Mouse (Mus musculus): ENCODE results near the gene Pla2g1b.

Gene Pla2g1b

DNA sequence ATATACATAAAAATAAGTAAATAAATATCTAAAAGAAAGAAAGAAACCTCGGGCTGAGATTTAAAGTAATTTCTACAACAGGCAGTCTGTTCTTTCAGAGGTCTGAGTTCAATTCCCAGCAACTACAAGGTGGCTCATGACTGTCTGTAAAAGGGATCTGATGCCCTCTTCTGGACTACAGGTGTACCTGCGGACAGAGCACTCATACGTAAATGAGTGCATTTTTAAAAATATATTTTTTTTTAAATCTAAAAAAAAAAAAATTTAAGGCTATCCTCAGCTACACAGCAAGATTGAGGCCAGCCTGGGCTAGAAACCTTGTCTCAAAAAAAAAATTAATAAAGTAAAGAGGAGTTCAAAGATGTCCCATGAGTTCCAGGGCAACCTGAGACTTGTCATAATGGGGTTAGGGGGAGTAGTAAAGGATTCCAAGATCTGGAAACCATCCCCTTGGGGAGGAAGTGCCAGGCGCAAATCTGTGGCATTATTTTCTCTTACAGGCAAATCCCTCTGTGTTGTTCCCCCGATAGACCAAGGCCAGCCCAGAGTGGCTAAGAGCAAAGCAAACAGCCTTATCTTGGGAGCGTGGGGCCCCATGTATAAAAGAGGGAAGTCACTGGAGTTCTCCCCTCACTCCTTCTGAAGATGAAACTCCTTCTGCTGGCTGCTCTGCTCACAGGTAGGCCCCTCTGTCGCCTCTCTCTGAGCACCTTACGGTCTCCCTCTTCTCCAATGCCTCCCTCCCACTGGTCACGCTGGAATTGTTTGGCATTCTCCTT is at the start of gene Pla2g1b:
TSS of gene Pla2g1b (plus strand) at position 621 of the 779 bp plus-strand sequence.
- ATAC-seq (ENCODE audit: insufficient number of reproducible peaks, low FRiP score, low TSS enrichment), result no peak

DNA sequence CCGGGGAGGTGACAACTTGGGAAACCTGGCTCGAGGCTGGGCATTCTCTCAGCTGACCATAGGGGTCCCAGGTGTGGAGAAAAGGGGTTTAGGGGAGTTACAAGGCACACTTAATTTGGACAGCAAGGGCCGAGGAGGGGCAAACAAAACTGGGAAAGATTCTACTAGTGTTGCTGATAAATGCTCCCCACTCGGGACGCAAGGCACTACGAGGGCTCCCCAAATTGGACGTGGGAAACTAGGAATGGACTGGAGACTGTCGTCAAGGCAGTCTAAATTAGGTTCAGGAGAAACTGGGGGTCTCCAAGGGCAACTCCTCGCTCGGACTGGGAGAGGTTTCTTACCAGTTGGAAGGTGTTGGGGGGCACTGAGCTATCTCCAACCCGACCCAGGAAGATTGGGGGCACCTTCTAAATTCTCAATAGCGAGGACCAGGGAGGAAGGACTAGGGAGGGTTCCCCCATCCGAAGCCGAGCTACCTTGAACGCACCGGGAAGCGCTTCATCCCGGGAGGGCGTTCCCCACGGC is 37.2 kb upstream of the Pla2g1b start:
- no peak for ATAC-seq (ENCODE audit: insufficient number of reproducible peaks, low FRiP score, low TSS enrichment)

DNA sequence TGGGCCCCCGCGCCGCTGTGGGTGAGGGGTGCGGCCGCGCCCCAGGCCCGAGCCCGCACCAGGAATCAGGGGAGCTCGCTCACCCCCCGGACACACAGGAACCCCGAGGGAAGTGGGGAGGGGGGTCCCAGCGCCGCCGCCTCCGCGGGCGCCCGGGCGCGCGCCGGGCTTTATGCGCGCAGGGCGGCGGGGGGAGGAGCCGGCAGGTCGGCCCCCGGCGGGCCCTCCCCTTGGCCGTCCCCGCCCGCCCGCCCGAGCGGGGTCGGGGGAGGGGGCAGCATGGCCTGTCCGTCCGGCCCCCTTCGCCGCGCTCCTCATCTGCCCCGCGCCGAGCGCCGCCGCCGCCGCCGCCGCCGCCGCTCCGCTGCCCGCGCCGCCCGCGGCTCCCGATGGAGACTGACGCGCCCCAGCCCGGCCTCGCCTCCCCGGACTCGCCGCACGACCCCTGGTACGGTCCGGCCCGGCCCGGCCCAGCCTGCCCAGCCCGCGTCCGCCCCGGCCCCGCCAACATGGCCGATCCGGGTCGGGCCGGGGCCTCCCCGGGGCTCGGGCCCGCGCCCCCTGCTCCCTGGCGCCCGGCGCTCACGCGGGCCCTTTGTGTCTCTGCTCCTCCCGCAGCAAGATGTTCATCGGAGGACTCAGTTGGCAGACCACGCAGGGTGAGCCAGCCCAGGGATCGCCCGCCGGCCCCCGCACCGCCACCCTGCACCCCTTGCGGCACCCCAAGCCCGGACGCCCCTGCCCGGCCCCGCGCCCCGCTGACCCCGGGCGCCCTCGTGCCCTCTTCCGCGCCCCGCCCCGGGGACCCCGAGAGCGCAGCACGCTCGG is 36.5 kb upstream of the Pla2g1b start, which contains the start of gene Msi1:
TSS of gene Msi1 (plus strand) at position 241 of the 828 bp plus-strand sequence.
- ATAC-seq (ENCODE audit: insufficient number of reproducible peaks, low FRiP score, low TSS enrichment), result no peak

DNA sequence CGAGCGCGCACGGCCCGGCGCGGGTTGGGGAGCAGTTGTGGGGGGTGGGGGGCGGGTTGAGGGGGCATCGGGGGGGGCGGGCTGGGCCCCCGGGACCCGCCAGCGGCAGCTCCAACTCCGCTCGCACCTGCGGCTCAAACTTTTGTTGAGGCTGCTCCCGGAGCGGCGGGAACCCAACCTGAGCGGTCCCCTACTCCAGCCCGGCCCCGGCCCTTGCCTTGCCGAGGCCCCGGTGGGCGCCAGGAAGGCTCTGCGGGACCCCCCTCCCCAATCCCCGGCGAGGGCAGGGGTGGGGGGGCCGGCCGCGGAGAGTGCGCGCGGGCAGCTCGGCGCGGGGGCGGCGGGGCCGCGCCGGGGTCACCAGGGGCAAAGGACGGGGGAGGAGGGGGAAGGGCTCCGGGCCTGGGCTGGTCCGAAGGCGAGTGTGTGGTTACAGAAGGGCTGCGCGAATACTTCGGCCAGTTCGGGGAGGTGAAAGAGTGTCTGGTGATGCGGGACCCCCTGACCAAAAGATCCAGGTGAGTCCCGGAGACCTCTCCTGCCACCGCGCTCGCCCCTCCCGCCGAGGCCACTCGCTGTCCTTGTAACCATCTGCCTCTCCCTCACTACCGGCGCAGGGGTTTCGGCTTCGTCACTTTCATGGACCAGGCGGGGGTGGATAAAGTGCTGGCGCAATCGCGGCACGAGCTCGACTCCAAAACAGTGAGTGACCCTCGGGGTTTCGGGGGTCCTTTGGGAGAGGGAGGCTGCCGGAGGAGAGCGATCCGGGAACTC is 35.7 kb upstream of the Pla2g1b start:
- no peak for ATAC-seq (ENCODE audit: insufficient number of reproducible peaks, low FRiP score, low TSS enrichment)

DNA sequence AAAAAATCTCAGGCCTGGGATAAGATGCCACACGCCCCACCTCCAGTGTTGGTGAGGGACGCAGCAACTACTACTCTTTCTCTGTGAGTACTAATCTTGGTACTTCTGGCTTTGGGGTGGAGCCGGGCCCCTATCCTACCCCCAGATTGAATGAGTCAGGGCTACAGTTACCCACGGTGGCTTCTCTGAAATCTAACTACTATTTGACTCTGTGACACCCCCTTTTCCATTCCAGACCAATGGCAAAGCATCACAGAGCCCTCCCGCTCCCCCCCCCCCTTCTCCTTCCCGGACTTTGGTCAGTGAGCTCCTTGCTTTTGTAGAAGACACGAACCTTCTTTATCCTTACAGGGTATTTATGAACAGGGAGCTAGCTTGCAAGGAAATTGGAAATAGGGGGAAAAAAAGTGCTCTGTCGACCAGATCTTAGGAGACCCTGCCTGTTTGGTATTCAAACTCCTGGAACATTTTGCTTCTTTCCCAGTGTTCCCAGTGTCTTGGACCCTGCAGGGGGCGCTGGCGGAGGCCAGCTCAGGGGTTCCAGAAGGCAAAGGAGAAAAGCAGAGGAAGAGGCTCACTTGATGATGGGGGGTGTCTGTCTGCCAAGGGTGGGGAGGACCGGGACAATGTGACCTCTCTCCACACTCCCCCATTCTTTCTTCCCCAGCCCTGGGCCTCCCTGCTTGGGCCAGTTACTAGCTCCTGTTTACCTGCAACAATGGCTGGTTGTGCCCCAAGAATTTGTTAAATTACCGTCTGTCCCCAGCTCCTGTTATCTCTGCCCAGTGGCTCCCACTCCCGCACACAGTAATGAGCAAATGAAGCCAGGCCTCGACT is 34.8 kb upstream of the Pla2g1b start:
- ATAC-seq (ENCODE audit: insufficient number of reproducible peaks, low FRiP score, low TSS enrichment), result no peak

DNA sequence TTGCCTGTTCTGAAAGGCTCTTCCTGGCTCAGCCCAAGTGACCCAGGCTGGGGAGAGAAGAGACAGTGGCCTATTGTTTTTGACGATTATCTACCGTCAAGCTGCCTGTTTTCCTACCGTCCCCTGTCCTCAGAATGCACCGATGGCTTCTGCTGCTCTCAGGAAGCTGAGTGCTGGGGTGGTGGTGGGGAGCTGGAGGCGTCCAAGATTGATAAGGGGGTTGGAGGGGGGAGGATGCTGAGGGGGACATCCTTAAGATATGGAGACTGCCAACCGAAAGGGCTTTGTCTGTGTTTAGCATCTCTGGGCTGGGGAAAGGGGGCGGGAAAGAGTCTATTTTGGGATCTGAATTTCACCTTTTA is 34.2 kb upstream of the Pla2g1b start:
- ATAC-seq (ENCODE audit: insufficient number of reproducible peaks, low FRiP score, low TSS enrichment), result no peak

DNA sequence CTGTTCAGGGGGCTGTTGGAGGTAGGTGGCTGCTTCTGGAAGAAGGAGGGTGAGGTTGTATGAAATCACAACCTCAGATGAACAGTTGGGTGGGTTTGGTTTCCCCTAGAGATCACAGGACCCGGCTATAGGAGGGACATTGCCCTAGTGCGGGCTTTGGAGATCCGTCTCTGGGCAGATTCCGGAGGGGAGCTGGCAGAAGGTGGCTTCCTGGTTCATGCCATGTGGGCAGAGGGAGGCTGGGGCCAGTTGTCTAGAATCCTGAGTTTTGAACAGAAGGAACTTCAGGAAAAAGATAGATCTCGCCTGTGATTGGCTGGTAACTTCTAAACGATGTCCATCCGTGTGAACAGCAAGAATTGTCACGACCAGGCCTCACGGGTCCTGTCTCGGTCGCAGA is 33.7 kb upstream of the Pla2g1b start:
- no peak for ATAC-seq (ENCODE audit: insufficient number of reproducible peaks, low FRiP score, low TSS enrichment)

DNA sequence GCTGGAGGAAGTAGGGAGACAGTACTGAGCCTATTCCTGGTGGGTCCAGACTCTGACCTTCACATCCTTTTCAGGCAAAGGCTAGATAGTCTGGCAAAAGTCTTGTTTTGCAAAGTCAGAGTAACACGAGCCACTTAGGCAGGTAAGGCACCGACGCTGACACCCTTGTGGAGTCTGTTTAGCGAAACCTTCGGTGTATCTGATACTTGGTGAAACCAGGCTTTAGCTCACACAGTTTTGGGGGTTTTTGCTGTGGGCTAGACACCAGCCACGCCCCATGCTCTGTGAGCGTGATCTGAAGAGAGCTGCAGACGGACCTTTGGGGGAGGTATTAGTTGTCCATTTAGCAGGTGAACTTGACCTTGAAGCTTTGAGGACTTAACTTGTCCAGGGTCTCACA is 32.9 kb upstream of the Pla2g1b start:
- no peak for ATAC-seq (ENCODE audit: insufficient number of reproducible peaks, low FRiP score, low TSS enrichment)

DNA sequence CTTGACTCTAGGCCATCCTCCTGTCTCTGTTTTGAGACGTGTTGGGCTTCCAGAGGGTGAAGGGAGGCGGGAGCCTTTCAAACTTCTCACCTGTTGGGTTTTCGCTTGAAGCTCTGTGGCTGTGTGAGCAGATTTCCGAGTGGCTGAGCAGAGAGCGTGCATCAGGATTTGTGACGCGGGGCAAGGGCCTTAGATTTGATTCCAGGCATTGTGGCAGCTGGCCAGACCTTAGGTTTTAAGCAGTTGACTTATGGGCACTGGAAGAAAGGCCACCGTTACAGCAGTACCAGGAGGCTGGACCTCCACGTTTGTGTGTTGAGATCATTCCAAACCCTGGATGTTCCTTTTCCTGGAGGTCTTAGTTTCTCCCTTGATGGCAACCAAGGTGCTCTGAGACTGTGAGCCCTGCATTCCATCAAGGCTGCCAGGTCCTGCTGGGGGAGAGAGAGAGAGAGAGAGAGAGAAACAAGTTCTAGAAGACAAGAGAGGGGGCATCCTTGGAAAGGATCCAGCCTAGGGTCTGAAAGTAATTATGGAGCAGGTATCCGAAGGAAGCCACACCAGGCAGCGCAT is 31.7 kb upstream of the Pla2g1b start:
- ATAC-seq (ENCODE audit: insufficient number of reproducible peaks, low FRiP score, low TSS enrichment), result no peak

DNA sequence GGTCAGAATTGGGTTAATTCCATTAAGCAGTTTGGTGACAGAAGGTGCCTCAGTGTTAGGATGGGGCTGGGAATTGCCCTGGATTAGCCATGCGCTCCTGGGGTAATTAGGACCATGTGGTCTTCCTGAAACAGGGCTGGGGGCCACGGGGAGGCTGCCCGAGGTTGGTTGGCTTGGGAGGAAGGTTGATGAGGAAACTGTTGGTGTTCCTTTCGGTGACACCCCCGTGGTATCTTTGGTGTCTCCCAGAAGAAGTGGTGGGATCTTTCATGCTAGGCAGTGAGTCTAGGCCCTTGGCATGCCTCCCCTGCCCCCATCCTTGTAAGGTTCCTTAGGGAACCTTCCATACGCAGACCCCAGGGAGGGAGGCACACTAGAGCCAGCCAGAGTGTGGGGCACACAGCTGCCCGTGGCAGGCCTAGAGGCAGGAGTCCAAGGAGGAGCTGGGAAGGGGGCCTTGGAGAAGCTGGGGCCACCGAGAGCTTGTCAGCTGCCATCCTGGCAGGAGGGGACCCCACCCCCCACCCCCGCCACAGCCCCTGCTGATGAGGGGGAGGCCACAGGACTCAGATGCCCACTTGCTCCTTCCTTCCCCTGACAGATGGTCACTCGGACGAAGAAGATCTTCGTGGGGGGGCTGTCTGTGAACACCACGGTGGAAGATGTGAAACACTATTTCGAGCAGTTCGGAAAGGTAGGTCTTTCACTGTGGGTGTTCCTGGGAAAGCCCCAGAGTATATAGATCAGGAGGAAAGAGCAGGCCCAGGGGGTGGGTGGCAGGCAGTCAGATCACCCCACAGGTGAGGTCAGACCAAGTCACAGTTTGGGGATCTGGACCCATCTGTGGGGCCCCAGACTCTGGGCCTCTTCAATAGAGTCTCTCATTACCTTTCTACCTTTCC is 31.0 kb upstream of the Pla2g1b start:
- no peak for ATAC-seq (ENCODE audit: insufficient number of reproducible peaks, low FRiP score, low TSS enrichment)

DNA sequence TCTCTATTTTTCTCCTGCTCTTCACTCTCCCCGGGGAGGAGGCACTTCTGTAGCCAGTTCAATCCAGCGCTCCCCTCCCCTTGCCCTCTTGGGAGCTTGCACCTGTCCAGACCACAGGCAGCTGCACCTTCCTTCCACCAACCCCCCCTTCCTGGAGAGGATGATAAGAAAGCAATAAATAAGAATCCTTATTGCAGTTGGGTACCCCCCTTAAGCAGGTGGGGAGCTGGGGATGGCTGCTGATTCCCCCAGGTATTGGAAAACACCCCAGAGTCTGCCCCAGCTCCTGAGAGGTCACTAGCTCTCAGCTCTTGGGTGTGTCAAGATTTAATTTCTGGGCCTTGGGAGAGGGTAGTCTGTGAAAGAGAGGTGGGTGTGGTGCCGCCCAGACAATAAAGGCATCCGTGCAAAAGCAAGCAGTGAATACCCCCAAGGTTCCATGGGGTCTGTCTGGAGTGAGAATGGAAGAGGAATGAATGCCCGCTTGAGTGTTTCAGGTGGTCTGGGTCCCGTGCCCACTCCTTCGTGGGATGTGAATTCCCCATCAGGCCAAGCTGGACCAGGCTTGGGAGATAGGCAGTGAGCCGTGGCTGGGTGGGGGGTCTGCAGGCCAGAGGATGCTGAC is 30.2 kb upstream of the Pla2g1b start:
- no peak for ATAC-seq (ENCODE audit: insufficient number of reproducible peaks, low FRiP score, low TSS enrichment)

DNA sequence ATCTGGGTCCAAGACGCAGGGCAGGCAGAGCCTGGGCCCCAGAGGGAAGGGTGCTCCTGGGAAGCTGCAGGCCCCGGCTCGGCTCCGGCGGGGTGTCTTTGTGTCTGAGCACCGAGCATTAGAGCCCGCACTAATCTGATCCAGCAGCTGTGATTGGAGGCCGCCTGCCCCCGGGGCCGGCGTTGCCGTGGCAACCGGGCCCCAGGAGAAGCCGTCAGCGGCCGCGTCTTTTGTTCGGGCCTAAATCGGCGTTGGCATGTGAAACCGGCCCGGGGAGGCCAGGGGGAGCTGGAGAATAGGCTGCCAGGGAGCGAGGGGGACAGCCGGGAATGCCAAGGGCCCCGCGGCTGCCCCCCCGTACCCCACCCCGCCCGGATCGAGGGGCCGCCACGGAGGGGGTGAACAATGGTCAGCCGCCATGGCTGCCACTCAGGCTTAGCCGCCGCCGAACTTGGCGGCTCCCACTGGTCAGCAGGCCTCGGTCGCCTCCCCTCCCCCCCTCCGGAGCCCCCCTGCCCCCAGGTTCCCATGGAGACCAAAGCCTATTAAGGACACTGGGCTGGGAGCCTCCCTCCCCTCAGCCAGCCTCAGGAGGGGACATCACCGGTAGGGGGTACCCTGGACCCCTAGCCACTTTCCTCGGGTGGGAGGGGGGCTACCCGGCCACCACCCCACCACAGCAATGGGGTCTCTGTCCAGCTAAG is 29.5 kb upstream of the Pla2g1b start:
- peak; percentile 74 for ATAC-seq (ENCODE audit: insufficient number of reproducible peaks, low FRiP score, low TSS enrichment)

DNA sequence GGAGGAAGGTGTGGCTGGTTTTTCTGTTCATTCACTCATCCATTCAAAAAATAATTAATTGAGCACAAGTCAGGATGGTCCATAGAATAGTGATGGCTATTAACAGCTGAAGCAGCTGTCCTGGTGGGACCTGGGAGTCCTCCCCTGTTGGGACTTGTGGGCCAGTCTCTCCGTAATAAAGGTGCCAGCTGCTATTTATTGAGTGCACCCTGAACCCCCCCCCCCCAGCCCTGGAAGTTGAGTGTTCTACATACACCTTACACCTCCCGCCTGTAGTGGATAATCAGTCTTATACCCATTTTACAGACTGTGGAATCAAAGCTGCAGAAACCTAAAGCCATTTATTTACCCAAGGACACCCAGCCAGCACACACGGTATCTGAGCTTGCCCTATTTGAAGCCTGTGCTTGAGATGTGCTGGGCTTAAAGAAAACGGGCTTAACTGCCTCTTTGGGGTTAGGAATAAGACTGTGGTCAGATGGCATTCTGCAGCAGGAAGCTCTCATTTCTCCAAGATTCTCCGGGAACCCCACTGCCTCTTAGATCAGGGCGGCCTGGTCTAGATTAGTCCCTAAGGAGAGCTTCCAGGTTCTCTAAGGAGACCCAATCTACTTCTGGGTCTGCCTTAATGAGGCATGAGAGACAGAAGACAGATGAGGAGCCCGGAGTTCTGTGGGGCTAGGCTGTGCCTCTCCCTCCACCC is 28.7 kb upstream of the Pla2g1b start:
- ATAC-seq (ENCODE audit: insufficient number of reproducible peaks, low FRiP score, low TSS enrichment), result no peak

DNA sequence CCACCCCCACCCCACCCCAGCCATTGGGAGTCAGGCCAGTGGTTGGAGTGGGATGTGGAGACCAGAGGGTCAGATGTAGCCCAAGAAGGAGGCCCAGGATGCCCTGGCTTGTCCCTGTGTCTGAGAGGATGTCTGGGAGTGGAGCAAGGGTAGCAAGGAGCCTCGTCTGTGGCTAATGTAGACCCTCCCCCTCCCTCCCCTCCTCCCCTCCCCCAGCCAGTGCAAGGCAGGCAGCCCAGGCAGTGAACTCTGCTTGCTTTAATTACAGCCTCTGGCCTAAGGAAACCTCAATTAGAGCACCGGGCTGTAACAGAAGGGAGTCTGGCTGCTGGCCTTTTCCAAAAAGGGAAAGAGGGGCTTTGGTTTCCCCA is 28.1 kb upstream of the Pla2g1b start:
- ATAC-seq (ENCODE audit: insufficient number of reproducible peaks, low FRiP score, low TSS enrichment), result no peak

DNA sequence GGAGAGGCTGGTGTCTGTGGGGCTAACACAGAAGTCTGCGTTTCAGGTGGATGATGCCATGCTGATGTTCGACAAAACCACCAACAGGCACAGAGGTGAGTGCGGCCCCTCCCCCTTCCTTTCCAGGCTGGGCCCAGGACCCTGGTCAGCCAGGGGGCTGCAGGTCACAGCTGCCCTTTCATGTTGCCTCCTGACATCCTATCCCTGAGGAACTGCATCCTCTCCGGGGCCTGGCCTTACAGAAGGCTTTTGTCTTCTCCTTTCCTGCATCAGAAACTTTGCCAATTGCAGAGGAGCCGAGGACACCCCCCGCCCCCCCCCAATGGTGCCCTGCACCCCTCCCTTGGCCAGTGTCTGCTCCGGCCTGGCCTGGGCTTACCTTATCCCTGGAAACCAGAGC is 27.4 kb upstream of the Pla2g1b start:
- no peak for ATAC-seq (ENCODE audit: insufficient number of reproducible peaks, low FRiP score, low TSS enrichment)

DNA sequence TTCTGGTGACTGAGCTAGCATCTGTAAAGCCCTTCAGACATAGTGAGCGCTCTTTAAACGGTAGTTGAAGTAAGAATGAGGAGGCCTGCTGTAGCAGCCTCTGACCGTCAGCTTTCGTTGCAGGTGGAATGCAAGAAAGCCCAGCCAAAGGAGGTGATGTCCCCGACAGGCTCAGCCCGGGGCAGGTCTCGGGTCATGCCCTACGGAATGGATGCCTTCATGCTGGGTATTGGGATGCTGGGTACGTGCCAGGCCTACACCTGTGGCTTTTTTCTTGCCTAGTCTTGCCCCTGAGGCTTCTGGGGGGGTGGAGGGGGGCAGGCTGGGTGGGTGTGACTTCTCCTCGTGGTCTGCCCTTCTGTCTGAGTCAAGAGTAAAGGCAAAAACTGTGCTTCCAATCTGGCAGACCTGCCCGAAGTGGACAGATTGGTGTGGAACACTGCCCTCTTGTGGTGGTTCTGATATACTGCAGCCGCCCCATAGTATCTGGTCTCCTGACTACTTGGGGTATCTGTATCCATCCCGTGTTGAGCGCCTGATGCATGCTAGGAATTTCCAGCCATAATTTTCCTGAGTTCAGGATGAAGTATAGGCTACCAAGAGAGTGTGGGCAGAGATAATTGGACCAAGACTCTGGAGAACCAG is 24.7 kb upstream of the Pla2g1b start:
- ATAC-seq (ENCODE audit: insufficient number of reproducible peaks, low FRiP score, low TSS enrichment), result no peak
